Mouse (Mus musculus): Measurements from ENCODE around the gene Cfap43.

Cfap43 gene

DNA sequence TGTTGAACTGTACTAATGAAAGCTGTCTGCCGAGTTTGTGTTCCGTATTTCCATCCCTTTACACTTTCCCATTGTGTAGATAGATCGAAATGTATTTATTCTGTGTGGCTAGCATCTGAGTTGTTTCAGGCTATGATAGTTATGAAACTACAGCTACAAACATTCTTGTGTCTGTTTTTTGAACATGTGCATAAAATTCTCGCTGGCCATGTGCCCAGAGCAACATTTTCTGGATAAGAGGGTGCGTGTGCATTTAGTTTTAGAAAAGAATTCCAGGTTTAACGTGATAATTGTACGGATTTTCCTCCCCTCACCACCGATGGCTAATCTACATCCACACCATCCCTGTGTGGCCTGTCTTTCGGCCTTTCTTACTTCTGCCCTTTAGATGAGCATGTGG, 205.6 kb downstream of the Cfap43 start:
- no peak for DNase-seq (ENCODE audit: low read depth, low spot score)

DNA sequence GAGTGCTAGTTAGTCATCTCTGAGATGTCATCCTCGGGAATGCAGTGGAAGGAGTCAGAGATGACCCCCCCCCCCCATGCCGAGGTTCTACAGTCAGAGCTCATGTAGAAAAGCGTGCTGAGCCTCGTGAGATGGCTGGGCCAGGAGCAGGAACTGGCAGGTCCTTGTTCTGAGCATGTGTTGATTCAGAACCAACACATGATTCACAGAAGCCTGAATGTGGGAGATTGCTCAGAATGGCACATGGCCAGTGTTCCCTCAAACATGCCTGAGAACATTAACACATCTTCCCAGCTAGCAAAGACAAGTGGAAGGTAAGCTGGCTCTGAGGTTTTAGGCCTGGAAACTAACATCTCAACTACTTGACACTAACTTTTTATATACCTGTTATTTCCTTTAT, 208.7 kb downstream of the Cfap43 start:
- peak; percentile 54 for DNase-seq (ENCODE audit: low read depth, low spot score)

DNA sequence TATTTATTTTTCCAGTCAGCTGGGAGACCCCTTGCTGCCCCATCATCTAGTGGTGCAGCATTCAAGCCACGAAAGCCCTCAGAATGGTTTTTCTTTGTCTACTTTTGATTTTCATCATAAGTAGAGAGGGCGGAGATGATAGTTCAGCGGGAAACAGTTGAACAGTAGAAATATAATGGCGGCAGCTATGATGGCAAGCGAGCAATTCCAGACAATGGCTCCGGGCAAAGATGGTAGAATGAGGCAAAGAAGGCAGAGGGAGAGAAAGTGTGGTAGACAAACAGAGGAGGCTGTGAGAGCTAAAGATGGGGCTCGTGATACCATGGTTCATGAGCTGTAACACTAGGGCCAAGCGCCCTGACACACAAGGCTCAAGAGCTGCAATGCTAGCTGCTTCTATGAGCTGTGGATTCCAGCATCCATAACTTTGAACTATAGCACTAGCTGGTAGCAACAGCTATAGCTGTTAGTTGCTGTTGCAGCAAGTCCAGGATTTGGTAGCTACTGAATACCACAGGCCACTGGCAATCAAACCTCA, 213.2 kb downstream of the Cfap43 start:
- DNase-seq (ENCODE audit: low read depth, low spot score): no peak

DNA sequence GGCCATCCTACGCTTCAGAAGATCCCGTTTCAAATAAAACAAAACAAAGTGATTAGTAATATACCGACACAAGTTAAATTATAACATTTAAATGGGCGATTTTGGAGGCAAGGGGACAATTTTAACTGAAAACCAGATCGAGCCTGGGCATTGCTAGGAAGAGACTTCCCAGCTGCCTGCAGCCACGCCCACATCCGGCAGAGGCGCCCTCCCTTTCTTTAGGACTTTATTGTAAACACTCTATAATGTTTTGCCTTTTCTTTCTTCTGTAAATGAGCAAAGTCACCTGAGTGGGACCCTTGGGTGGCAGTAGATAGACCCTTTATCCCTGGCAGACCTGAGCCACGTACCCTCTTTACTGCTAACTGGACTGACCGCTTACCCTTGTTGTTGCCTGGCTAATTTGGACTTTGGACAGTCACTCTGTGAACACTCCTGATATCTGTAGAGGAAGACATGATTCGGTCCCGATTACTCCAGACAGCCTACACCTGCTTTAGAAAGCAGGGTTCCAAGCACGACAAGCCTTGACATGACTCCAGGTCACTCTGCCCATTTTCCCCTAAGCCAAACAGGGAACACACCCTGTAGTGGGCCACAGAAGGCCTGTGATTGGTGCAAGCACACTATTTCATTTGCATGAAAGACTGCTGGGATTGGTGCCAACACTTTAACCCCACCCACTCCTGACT, 213.9 kb downstream of the Cfap43 start:
- DNase-seq (ENCODE audit: low read depth, low spot score): no peak

DNA sequence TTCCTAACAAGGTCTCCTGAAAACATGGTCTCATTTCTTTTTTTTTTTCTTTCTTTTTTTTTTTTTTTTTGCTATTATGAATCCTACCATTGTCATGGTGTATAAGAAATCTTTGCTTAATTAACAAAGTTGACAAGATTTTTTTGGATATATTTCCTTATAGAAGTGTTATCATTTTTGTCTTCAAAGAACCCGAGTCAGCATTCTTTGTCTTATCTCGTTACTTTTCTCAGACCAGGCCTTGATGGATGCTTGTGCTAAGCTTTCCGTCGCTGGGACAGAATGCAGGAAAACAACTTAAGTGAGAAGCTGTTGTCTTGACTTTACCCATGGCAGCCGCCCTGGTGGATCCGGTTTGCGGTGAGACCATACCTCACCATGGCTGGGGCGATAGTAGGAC, 218.6 kb downstream of the Cfap43 start:
- no peak for DNase-seq (ENCODE audit: low read depth, low spot score)

DNA sequence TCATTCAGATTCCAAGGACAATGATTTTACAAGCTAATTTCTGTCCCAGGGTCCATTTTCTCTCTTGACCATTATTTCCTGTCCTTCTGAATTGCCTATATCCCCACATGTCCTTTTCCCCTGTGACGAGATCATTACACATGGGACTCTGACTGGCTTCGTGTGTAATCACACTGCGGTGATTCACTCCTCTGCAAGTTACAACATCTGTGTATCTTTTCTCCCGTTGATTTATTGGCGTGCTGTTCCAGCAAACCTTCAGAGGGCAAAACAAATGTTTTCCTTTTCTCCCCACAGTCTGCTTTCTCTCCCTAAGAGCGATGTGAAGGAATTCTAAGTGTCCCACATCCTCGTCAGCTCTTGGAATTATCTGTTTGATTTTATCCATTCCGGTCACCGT, 219.3 kb downstream of the Cfap43 start:
- peak; percentile 9 for DNase-seq (ENCODE audit: low read depth, low spot score)

DNA sequence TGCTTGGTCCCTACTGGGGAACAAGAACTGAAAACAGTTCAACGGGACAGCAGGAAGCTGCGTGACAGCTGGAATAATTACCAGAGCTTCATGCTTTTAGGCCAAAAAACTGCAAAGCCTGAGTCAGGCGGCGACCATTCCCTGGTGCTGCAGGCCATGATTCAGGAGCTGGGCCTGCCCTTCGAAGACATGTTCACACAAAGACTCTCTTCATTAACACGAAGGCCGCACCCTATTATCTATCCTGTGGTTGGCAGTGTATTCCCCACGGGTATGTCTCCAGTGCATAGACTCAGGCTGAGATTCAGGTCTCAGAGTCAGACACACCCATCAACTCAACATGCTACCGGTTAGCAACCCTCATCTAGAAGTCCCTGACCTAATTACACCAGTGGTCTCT, 220.8 kb downstream of the Cfap43 start:
- DNase-seq (ENCODE audit: low read depth, low spot score): no peak

DNA sequence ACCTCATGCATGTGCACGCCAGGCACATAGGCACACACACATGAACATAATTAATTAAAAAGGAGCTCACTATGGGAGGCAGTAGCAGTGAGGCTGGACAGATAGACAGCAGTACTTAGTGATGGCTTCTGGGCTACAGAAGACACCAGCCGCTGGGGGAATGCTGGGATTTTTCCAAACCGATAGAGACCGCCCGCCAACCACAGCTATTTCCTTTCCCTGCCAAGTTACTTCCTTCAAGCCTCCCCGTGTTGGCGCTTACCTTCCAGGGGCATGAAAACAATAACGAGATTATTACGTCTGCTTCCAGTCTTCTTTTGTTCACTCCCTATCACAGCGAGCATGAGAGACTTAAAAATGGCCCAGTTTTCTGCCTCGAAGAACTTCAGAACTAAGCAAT, 222.0 kb downstream of the Cfap43 start:
- no peak for DNase-seq (ENCODE audit: low read depth, low spot score)

DNA sequence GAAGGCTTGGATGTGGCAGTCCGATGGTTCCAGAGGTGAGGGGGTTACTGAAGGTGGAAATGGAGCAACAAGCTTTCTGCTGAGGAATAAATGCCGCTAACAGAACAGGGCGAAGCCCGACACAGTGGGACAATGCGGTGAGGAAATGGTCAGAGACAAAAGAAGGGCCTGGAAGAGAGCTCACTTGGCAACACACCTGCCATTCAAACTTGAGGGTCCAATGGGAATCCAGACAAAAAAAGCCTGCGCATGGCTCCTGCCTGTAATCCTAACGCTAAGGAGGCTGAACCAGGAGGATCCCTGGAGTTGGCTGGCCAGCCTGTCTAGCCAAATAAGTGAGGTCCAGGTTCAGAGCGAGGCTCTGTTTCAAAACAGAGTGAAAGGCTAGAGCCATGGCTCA, 222.7 kb downstream of the Cfap43 start:
- DNase-seq (ENCODE audit: low read depth, low spot score): no peak

DNA sequence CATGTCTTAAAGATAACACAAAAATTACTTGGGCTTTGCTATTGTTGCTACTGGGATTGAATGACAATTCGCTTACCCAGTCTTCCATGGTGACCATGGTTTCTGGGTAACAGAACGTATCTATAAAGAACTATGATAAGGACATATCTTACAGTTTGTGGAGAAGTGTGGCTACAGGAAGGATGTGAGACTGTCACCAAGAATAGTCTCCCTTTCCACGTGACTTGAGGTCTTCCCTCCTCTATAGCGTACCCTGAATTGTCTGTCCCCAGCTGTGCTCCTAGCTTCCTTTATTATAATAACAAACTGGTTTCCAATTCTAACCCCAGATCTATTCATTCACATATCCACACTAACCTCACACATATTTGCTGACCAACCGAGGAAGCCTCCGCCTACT, 223.4 kb downstream of the Cfap43 start:
- DNase-seq (ENCODE audit: low read depth, low spot score): no peak

DNA sequence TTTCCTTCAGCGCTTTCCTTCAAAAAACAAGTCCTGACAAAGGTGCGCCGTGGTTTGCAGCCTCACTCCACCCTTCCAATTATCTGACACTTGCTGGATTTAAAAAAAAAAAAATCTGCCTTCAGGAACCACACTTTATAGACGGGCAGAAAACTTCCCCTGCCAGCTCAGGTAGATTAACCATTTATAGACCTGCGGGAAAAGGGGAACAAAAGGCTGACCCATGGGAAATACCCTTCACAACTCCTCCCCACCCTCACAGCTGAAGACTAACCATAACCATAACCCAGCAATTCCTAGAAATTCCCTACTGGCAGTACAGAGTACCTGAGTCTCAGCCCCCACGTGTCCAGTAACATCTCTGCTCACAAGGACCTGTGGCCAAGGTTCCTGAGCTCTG, 227.1 kb downstream of the Cfap43 start, which contains the start of gene Col17a1:
Col17a1 (minus strand) TSS at position 101 of the 400 bp plus-strand sequence.
- no peak for DNase-seq (ENCODE audit: low read depth, low spot score)

DNA sequence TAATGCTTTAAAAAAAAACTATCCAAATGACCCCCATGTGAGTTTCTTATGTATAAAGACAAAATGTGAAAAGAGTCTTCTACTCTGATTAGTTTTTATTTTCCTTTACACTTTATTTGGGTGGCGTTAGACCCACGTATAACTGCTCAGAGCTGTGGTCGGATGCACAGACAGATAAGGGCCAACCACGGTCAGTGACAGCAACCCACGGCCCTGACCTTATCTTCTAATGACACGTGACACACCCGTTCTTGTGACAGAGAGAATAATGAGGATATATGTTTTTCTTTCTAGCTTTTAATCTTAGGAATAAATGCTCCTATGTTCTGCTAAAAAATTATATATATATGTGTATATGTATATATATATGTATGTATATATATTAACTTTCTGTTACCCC, 229.5 kb downstream of the Cfap43 start:
- DNase-seq (ENCODE audit: low read depth, low spot score): no peak
